In genomic region chr1:170691301-170691700, GRCm38 (mm10) we compare ENCODE assay signal across 22 mouse cellular contexts. TPM values are rescaled to one million over a fixed set of nuclear protein-coding genes. Genes with fewer than 3 reads are reported as not detected.
DNase-seq lines count a peak whose midpoint lies in the region; ATAC-seq and TF ChIP-seq lines count a peak whose summit lies in the region.
"Had no signal": no experiment of that assay in that cellular context is flagged by ENCODE, and none has a peak within 500 bp of the region (broad histone marks: within the 10 kb centered on the region; RNA-seq: fewer than 3 reads in every experiment).

No protein-coding gene starts in this region.

- no peak overlapping the region for H3K27ac ChIP-seq in heart, embryonic 12.5 days (ENCODE audit: poor library complexity, severe bottlenecking)
- H3K27ac ChIP-seq in heart, embryonic 11.5 days (ENCODE audit: low read depth, low read length): no peak overlapping the region
- H3K27ac ChIP-seq in midbrain, embryonic 11.5 days (ENCODE audit: low read depth, low read length): no peak overlapping the region
- H3K27ac ChIP-seq: embryonic facial prominence, embryonic 12.5 days; forebrain, embryonic 15.5 days; hindbrain, embryonic 15.5 days had no signal

- H3K4me3 ChIP-seq in heart, embryonic 12.5 days: no peak overlapping the region
- no peak overlapping the region for H3K4me3 ChIP-seq in heart, embryonic 11.5 days (ENCODE audit: low read depth, low read length)
- no peak overlapping the region for H3K4me3 ChIP-seq in C2C12 (ENCODE audit: insufficient read depth, poor library complexity, severe bottlenecking)
- H3K4me3 ChIP-seq in midbrain, embryonic 11.5 days (ENCODE audit: low read depth, low read length): no peak overlapping the region
- H3K4me3 ChIP-seq: embryonic facial prominence, embryonic 12.5 days; forebrain, embryonic 15.5 days; hindbrain, embryonic 15.5 days had no signal

- no peak for ATAC-seq in heart, embryonic 12.5 days (ENCODE audit: insufficient number of reproducible peaks, low FRiP score)
- ATAC-seq in heart, embryonic 11.5 days (replicated peaks; ENCODE audit: insufficient number of reproducible peaks, low FRiP score, low TSS enrichment): no peak
- no peak for ATAC-seq in midbrain, embryonic 11.5 days (ENCODE audit: low FRiP score)
- ATAC-seq: activated CD4-positive, CD25-positive, alpha-beta regulatory T cell, adult 4 months; forebrain, embryonic 15.5 days; intestine, postnatal 0 days; Patski had no signal

- no peak overlapping the region for H3K9ac ChIP-seq in heart, embryonic 12.5 days
- H3K9ac ChIP-seq in heart, embryonic 11.5 days (ENCODE audit: low read depth, low read length): no peak overlapping the region
- H3K9ac ChIP-seq in midbrain, embryonic 11.5 days (ENCODE audit: low read length): no peak overlapping the region
- H3K9ac ChIP-seq: embryonic facial prominence, embryonic 12.5 days; forebrain, embryonic 15.5 days; hindbrain, embryonic 15.5 days had no signal

- no peak for TF ChIP-seq CTCF in C2C12 (IDR thresholded peaks at IDR 0.05; ENCODE audit: control insufficient read depth, insufficient read depth, insufficient read length)

- H3K4me1 ChIP-seq in heart, embryonic 12.5 days (replicated peaks): peaks cover 9% of the 10 kb centered on the region
- peaks cover 7% of the 10 kb centered on the region; the same call in 1 of the 2 replicates for H3K4me1 ChIP-seq in heart, embryonic 11.5 days (ENCODE audit: control insufficient read depth, insufficient read depth, low read length)
- no peaks in the 10 kb centered on the region for H3K4me1 ChIP-seq in midbrain, embryonic 11.5 days (ENCODE audit: control insufficient read depth, insufficient read depth, low read length)
- H3K4me1 ChIP-seq: embryonic facial prominence, embryonic 12.5 days; forebrain, embryonic 15.5 days; hindbrain, embryonic 15.5 days had no signal

- H3ac ChIP-seq in C2C12 (ENCODE audit: control insufficient read depth, insufficient read length, low read depth): no peak overlapping the region

- H3K79me2 ChIP-seq in C2C12 (ENCODE audit: control insufficient read depth, insufficient read depth): no peaks in the 10 kb centered on the region

- peak; percentile 88 for DNase-seq in heart, adult 11 months
- peak; percentile 32 for DNase-seq in heart, postnatal 4 days
- peak; percentile 30 for DNase-seq in 3134 (ENCODE audit: extremely low read depth, insufficient read length, low spot score)
- no peak for DNase-seq in adrenal gland, adult (ENCODE audit: inconsistent age in 2 of 2, low spot score in 1 of 2)
- no peak for DNase-seq in midbrain, embryonic 11.5 days (ENCODE audit: low spot score, missing footprints)
- DNase-seq: adrenal gland, postnatal 10 days; B cell, adult 2 months; cerebellum, adult 11-12 months; cerebellum, adult 9-10 months; cerebellum, postnatal 25 days; gastrocnemius, postnatal 14 days; kidney, adult 8-10 months had no signal

- H3K27me3 ChIP-seq in heart, embryonic 12.5 days (replicated peaks): no peaks in the 10 kb centered on the region
- H3K27me3 ChIP-seq in heart, embryonic 11.5 days (ENCODE audit: control insufficient read depth, insufficient read depth, low read length): no peaks in the 10 kb centered on the region
- no peaks in the 10 kb centered on the region for H3K27me3 ChIP-seq in C2C12 (ENCODE audit: control insufficient read depth, insufficient read depth, insufficient read length)
- no peaks in the 10 kb centered on the region for H3K27me3 ChIP-seq in midbrain, embryonic 11.5 days (ENCODE audit: control insufficient read depth, insufficient read depth, low read length)
- H3K27me3 ChIP-seq: embryonic facial prominence, embryonic 12.5 days; forebrain, embryonic 15.5 days; hindbrain, embryonic 15.5 days; Patski had no signal

- no peak overlapping the region for H3K4me2 ChIP-seq in heart, embryonic 12.5 days
- H3K4me2 ChIP-seq in heart, embryonic 11.5 days: no peak overlapping the region
- no peak overlapping the region for H3K4me2 ChIP-seq in midbrain, embryonic 11.5 days
- H3K4me2 ChIP-seq: embryonic facial prominence, embryonic 12.5 days; forebrain, embryonic 15.5 days; hindbrain, embryonic 15.5 days had no signal

- H3K9me3 ChIP-seq in heart, embryonic 12.5 days (replicated peaks): no peaks in the 10 kb centered on the region
- no peaks in the 10 kb centered on the region for H3K9me3 ChIP-seq in heart, embryonic 11.5 days (replicated peaks; ENCODE audit: control insufficient read depth, low read length)
- H3K9me3 ChIP-seq in midbrain, embryonic 11.5 days (ENCODE audit: control insufficient read depth, low read length): no peaks in the 10 kb centered on the region
- H3K9me3 ChIP-seq: embryonic facial prominence, embryonic 12.5 days; forebrain, embryonic 15.5 days; hindbrain, embryonic 15.5 days had no signal

- 84% methylated on average over 5 of the region's 5 CpGs for WGBS in heart, embryonic 12.5 days
- 82% methylated on average over 5 of the region's 5 CpGs for WGBS in heart, embryonic 11.5 days (ENCODE audit: insufficient replicate concordance)
- 94% methylated on average over 5 of the region's 5 CpGs for WGBS in midbrain, embryonic 11.5 days

- no peaks in the 10 kb centered on the region for H3K36me3 ChIP-seq in heart, embryonic 12.5 days
- no peaks in the 10 kb centered on the region for H3K36me3 ChIP-seq in heart, embryonic 11.5 days (ENCODE audit: control insufficient read depth, insufficient read depth, low read length)
- no peaks in the 10 kb centered on the region for H3K36me3 ChIP-seq in C2C12 (ENCODE audit: control insufficient read depth, insufficient read depth)
- no peaks in the 10 kb centered on the region for H3K36me3 ChIP-seq in midbrain, embryonic 11.5 days (ENCODE audit: control insufficient read depth, insufficient read depth, low read length)
- H3K36me3 ChIP-seq: embryonic facial prominence, embryonic 12.5 days; forebrain, embryonic 15.5 days; hindbrain, embryonic 15.5 days had no signal

- no peaks in the 10 kb centered on the region for H3K79me3 ChIP-seq in C2C12 (ENCODE audit: low read depth)

TF ChIP-seq in C2C12, 6 proteins besides CTCF, POLR2A, EP300 and RAD21:
- TF ChIP-seq CEBPB (IDR thresholded peaks at IDR 0.05; ENCODE audit: low read depth) (no peak), USF1 (IDR thresholded peaks at IDR 0.05; ENCODE audit: low read depth) (no peak), FOSL1 (IDR thresholded peaks at IDR 0.05; ENCODE audit: insufficient read depth, low read length, poor library complexity, severe bottlenecking) (peak; percentile 6), MAX (IDR thresholded peaks at IDR 0.05) (no peak), MYOD1 (IDR thresholded peaks at IDR 0.05; ENCODE audit: control insufficient read depth, insufficient read length, low read depth) (no peak)
TF ChIP-seq in C2C12: peak in this region for 1.

RNA-seq across cellular contexts. Expression of gene Olfml2b, which starts 47.0 kb away (rescaled TPM):
- polyA plus RNA-seq in heart, embryonic 12.5 days (2016; fragmentation: Nextera tagmentation; extraction: Ambion mirVana): 45.9 and 48.3 TPM in 2 replicates
- total RNA-seq in heart, postnatal 4 days (2021): 10 to 100 TPM; 53.6 to 56.8 TPM
- 42.4 and 51.2 TPM in 2 replicates for polyA plus RNA-seq in heart, embryonic 11.5 days (2014; fragmentation: Nextera tagmentation; extraction: Ambion mirVana)
- 15.0 TPM for polyA plus RNA-seq in C2C12 (2012; fragmentation: generic; extraction: Trizol)
- polyA plus RNA-seq in midbrain, embryonic 11.5 days (2014; fragmentation: Nextera tagmentation; extraction: Ambion mirVana): 5.1 and 5.8 TPM in 2 replicates
- total RNA-seq: MEL had no signal
- polyA plus RNA-seq: activated CD4-positive, CD25-positive, alpha-beta regulatory T cell, adult 4 months had no signal

Comparison
In these comparisons a context has a peak if more than half of its experiments do, and no peak if none do; other contexts are left out.
1. DNase-seq: peak in heart, adult 11 months (single experiment), heart, postnatal 4 days (single experiment) and 3134 (single experiment); none in adrenal gland, adult (0 of 2) and midbrain, embryonic 11.5 days (single experiment).